In genomic region chr1:167011301-167011700, GRCm38 (mm10) we compare ENCODE assay signal across 22 mouse cellular contexts. TPM values are rescaled to one million over a fixed set of nuclear protein-coding genes. Genes with fewer than 3 reads are reported as not detected.
A peak's percentile ranks its signal among the peaks of the same experiment; 100 is the strongest.
DNase-seq lines count a peak whose midpoint lies in the region; ATAC-seq and TF ChIP-seq lines count a peak whose summit lies in the region.
"Had no signal": no experiment of that assay in that cellular context is flagged by ENCODE, and none has a peak within 500 bp of the region (broad histone marks: within the 10 kb centered on the region; RNA-seq: fewer than 3 reads in every experiment).

No protein-coding gene starts in this region.

- peaks cover 29% of the 10 kb centered on the region for H3K4me1 ChIP-seq in neural tube, embryonic 12.5 days
- H3K4me1 ChIP-seq: limb, embryonic 12.5 days; liver, embryonic 12.5 days had no signal

- H3K27me3 ChIP-seq in neural tube, embryonic 12.5 days (replicated peaks): no peaks in the 10 kb centered on the region
- H3K27me3 ChIP-seq: embryonic facial prominence, embryonic 12.5 days; forebrain, embryonic 15.5 days; hindbrain, embryonic 15.5 days; limb, embryonic 12.5 days; liver, embryonic 12.5 days had no signal

- no peak for ATAC-seq in neural tube, embryonic 12.5 days (ENCODE audit: low FRiP score, low read depth)
- ATAC-seq: forebrain, embryonic 15.5 days; intestine, postnatal 0 days; liver, embryonic 12.5 days had no signal

- DNase-seq in heart, adult 11 months: peak; percentile 93
- DNase-seq in heart, postnatal 4 days: no peak
- peak; percentile 20 to 27 for DNase-seq in kidney, postnatal 4 days
- DNase-seq in kidney, adult 18-20 months: no peak
- peak; percentile 57 for DNase-seq in embryo, embryonic 11 days
- no peak for DNase-seq in layer of hippocampus, adult 2 months (ENCODE audit: low spot score in 2 of 2)
- DNase-seq: B cell, adult 2 months; cerebellum, adult 18-20 months; cerebellum, postnatal 25 days; layer of hippocampus, adult 9-11 months; lung, embryonic 14.5 days; lung, postnatal 36 days; right cerebral cortex, postnatal 25 days; thymus, adult 2 months had no signal

- no peaks in the 10 kb centered on the region for H3K9me3 ChIP-seq in neural tube, embryonic 12.5 days
- H3K9me3 ChIP-seq: embryonic facial prominence, embryonic 12.5 days; forebrain, embryonic 15.5 days; hindbrain, embryonic 15.5 days; limb, embryonic 12.5 days; liver, embryonic 12.5 days had no signal

- no peak for TF ChIP-seq CTCF in layer of hippocampus, adult 2 months (conservative IDR thresholded peaks at IDR 0.05)

- 18% methylated on average over 6 of the region's 6 CpGs for WGBS in neural tube, embryonic 12.5 days

- 0 out of 2 replicates have a peak overlapping the region, but pooled peaks have one; percentile 20 for H3K27ac ChIP-seq in neural tube, embryonic 12.5 days
- H3K27ac ChIP-seq in layer of hippocampus, adult 2 months: no peak overlapping the region
- H3K27ac ChIP-seq: embryonic facial prominence, embryonic 12.5 days; forebrain, embryonic 15.5 days; hindbrain, embryonic 15.5 days; kidney, postnatal 0 days; limb, embryonic 12.5 days; liver, embryonic 12.5 days had no signal

- no peak overlapping the region for H3K4me3 ChIP-seq in neural tube, embryonic 12.5 days
- H3K4me3 ChIP-seq in layer of hippocampus, adult 2 months: no peak overlapping the region
- H3K4me3 ChIP-seq: embryonic facial prominence, embryonic 12.5 days; forebrain, embryonic 15.5 days; hindbrain, embryonic 15.5 days; limb, embryonic 12.5 days; liver, embryonic 12.5 days had no signal

- no peak overlapping the region for H3K4me2 ChIP-seq in neural tube, embryonic 12.5 days (replicated peaks)
- H3K4me2 ChIP-seq: embryonic facial prominence, embryonic 12.5 days; forebrain, embryonic 15.5 days; hindbrain, embryonic 15.5 days; limb, embryonic 12.5 days; liver, embryonic 12.5 days; lung, embryonic 14.5 days had no signal

- no peak overlapping the region for H3K9ac ChIP-seq in neural tube, embryonic 12.5 days
- H3K9ac ChIP-seq: embryonic facial prominence, embryonic 12.5 days; forebrain, embryonic 15.5 days; hindbrain, embryonic 15.5 days; limb, embryonic 12.5 days; liver, embryonic 12.5 days; lung, embryonic 14.5 days had no signal

- no peaks in the 10 kb centered on the region for H3K36me3 ChIP-seq in neural tube, embryonic 12.5 days
- H3K36me3 ChIP-seq: embryonic facial prominence, embryonic 12.5 days; forebrain, embryonic 15.5 days; hindbrain, embryonic 15.5 days; limb, embryonic 12.5 days; liver, embryonic 12.5 days had no signal

RNA-seq across cellular contexts. Expression of gene Fam78b, which starts 10.1 kb away (rescaled TPM):
- total RNA-seq in heart, postnatal 4 days (2021): 1 to 10 TPM; 5.8 to 5.9 TPM
- 13.7 and 17.4 TPM in 2 replicates for polyA plus RNA-seq in neural tube, embryonic 12.5 days (2016; fragmentation: Nextera tagmentation; extraction: Ambion mirVana)
- total RNA-seq in layer of hippocampus, adult 2 months (2021): 10 to 100 TPM; 22.5 to 22.7 TPM

Comparison
In these comparisons a context has a peak if more than half of its experiments do, and no peak if none do; other contexts are left out.
1. DNase-seq: peak in heart, adult 11 months (single experiment), kidney, postnatal 4 days (2 of 2) and embryo, embryonic 11 days (single experiment); none in heart, postnatal 4 days (single experiment), kidney, adult 18-20 months (single experiment) and layer of hippocampus, adult 2 months (0 of 2).